Mouse (Mus musculus) layer of hippocampus, postnatal 25 days (tissue): ENCODE measurements around the gene Rbm5. TPM values are rescaled to one million over a fixed set of nuclear protein-coding genes. Genes with fewer than 3 reads are reported as not detected.

Source experiments
- DNase-seq, 2 experiments: peaks; one replicate each; pipeline ENCODE4 v3.0.0; 2022; ENCODE audit warnings: mixed read lengths in 2 of 2, low spot score in 1 of 2; ENCODE audit errors: extremely low spot score in 1 of 2
- total RNA-seq, 2 experiments: library from RNA; stranded (reverse); gene quantifications; 2 replicates each; pipeline ENCODE4 v1.2.3; 2021

Rbm5 gene
- total RNA-seq, 2 experiments from 2014 or later = 117 to 159 TPM

DNA sequence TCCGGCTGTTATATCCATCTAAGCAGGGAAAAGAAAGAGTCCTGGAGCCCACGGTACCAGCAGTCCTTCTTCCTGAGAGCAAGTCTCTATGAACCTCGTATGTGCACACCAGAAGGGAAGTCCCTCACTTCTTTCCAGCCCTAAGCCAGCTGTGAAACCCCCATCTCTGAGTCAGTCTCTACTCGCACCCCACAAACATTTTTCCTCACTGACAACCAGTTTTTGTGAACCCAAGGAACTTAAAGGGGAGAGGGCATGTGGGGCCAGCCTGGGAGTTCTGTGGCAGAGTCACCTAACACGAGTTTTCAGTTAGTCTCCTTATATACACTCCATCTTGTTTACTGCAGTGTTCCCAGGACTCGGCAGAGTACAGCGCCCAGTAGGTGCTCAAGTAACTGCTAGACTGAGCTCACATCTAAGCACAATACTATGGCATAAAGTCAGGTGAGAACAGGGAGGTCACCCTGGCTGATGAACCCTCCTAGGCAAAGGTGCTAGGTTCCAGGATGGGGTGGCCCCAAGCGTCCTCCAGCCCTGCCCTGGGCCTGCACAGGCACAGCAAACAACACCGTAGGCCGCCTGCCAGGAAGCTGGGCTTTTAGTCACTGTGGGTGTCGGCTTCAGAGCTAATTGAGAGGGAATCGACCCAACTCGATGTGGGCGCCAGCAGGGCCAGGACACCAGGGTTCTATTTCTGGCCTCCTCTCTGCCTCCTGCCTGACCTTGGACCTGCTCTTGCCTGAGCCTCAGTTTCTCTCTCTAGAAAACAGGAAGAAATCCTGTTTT, 67.3 kb downstream of the Rbm5 start:
- DNase-seq = peak in 1 of 2 experiments; percentile 43

DNA sequence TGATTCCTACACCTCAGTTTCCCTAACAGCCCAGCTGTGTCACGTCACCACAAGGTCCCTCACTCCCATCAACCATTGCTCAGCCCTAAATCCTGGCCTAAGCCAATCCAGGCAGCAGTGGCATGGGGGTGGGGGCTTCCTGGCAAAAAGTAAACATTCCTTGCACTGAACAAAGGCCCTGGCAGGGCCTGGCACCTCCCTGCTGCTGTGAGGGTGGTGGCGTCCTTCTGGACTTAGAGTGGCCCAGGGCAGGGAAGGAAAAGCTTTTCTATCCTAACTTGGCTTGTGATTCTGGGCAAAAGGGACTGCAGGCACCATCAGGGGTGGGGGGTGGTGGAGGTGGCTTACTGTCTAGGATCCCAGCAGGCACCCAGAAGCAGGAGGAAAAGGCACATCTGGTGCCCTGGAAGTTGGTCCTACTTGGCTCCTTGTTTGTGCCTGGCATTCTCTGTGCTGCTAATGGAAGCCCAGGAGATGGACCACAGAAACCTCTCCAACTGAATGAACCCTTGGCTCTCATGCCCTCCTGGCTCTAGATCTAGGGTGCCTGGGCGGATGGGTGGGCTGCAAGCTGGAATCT, 68.1 kb downstream of the Rbm5 start:
- no peak for DNase-seq

DNA sequence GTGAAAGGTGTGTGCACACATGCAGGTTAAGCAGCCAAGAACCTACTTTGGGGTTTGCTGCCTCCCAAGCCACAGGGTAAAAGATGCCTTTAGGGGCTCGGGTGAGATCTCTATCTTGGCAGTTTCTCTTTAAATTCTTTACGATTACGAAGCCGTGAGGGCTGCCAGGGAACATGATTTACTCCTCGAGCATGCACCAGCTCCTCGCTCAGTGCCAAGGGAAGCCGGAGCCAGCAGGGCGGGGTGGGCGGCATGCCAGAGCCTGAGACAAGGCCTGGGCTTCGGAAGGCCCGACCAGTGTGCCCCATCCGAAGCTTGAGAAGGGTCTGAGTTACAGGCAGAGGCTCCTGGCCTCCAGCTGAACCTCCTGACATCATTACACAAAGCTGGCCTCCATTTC, 69.2 kb downstream of the Rbm5 start:
- peak; percentile 46 to 58 for DNase-seq

DNA sequence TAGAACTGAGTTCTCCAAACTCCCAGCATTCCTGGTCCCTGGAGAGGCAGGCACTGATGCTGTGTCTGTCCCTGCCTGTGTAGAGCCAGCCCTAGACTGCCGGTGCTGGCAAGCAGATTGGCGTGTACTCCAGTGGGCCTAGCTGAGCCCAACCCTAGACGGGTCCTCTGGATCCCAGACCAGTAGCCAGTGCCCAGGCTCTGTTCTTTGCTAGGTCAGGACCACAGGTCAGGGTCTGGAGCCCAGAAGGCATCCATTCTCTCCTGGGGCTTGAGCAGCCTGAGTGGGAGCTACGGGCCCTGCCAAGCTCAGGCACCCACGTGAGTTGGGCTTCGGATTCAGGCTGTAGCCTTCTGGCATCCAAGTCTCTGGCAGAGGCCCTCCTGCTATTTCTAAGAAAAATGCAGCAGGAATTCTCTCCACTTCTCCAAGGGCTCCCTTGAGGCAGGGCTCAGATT, 70.7 kb downstream of the Rbm5 start:
- DNase-seq = peak in 1 of 2 experiments; percentile 33

DNA sequence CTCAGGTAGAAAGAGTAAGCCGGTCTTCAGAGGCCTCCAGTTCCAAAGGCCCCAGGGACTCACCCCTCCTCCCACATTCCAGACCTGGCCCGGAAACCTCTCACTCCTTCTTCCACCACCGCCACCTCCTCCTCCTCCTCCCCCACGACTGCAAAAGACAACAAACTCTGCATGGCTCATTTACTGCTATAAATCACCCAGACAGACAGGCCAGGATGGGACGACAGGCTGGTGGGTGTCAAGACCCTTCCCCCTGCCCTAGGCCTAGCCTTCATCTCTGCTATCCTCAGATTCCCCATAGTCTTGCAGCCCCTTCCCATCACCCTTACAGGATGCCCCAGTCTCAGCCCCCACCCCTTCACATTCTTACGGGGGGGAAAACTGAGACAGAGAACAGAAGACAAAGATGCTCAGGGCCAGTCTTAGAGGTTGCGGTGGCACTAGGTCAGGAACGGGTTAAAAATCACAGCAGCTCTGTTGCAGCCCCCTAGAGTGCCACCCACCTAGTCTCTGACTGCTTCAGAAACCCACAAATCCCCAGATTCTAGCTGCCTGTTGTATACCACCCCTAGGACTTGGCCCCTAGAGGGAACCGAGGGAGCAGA, 71.3 kb downstream of the Rbm5 start:
- DNase-seq = no peak

DNA sequence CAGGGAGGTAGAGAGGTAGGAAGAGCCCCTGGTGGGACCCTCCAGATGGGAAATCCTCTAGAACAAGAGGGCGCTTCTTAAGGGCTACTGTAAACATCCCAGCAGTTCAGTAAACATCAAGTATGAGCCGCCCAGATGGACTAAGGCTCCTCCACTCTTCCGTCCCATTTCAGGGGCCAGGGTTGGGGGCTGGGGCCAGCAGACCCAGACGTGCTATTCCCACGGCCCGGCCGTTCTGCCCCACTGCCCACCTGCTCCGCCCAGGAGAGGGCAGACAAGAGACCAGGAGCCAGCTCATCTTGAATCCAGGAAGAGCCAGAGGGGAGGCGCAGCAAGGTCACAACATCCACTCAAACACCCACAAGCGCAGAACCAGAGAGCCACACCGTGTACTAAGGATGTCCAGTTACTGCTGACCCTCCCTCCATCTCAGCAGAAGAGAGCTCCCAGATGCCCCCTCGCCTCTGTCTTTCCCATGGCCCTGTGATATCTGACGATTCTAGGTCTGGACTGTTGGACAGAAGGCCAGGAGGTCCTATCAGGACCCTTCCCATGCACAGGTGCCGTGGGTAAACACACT, 72.1 kb downstream of the Rbm5 start:
- DNase-seq = no peak

DNA sequence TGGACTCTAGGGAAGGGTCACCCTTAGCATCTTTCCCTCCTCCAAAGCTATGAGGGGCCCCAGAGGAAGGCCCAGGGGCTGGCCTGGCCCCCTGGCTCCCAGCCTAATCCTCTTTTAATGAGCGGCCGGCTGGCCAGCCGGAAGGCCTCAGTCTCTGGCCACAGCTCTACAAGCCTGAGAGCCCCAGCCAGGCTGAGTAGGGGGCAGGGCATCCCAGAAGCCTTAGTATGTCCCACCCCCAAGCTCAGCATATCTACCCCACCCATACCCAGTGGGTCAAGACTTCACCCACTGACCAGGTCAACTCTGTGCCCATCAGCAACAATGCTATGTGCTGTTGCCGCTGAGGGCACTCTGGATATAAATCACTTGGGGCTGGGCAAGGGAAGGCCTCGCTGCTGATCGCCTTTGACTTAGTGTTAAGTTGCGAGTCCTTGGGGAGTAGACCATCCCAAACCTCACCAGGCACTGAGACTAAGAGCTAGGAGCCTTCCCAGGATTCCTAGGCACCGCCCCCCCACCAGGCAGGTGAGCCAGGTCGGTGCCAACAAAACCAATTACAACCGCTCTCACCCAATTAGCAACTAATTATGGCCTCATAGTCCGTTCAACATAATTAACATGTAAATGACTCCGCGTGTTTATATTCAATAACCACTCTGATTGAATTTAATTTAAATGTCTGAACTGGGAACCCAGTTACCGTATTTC, 72.8 kb downstream of the Rbm5 start:
- no peak for DNase-seq

DNA sequence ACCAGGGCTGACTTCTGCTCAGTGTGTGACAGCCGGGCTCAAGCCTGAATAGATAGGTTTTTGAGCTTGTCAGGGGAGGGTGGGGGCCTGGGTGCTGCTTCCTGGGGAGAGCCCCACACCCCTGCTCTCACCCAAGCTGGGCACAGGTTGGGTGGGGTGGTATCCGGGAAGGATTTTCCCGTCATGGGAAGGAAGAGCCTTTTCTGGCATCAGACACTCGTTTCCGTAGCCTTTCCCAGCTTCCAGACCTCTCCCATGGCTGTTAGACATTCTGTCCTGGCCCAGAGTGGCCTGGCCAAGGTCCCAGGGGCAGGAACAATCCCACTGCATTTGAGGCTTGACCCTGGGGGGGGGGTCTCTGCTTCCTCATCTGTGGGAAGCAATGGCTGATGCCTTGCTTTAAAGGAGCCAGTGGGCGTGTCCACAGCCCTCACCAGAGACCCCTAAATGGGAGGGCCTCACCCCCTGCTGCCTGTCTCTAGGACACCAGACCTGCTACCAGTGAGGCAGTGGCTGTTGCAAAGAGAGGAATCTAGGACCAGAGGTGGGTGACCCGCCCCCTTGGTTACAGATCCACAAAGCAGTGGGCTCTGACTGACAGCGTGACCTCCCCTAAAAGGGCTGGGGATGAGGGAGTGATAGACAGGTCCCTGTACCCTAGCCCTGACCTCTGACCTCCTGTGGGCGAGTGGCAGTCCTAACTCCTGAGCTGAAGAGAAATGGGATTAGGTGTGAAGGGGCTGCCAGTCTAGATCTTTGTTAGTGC, 73.8 kb downstream of the Rbm5 start:
- DNase-seq = no peak

DNA sequence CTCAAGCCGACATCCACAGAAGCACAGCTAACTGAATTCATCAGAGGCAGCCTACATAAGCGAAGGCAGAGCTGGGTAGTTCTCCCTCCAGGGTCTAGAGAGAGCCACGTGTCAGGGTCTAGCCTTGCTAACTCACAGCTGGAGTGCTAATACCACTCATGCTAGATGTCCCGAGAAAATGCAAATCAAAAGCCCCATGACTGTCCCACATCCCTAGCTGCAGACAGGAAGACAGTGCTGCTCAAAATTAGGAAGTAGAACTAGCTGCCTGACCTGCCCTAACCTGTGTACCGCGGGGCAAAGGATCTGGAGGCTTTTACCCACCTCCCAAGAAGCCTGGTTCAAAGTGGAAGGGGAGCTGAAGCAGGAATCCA, 74.7 kb downstream of the Rbm5 start:
- DNase-seq = no peak

DNA sequence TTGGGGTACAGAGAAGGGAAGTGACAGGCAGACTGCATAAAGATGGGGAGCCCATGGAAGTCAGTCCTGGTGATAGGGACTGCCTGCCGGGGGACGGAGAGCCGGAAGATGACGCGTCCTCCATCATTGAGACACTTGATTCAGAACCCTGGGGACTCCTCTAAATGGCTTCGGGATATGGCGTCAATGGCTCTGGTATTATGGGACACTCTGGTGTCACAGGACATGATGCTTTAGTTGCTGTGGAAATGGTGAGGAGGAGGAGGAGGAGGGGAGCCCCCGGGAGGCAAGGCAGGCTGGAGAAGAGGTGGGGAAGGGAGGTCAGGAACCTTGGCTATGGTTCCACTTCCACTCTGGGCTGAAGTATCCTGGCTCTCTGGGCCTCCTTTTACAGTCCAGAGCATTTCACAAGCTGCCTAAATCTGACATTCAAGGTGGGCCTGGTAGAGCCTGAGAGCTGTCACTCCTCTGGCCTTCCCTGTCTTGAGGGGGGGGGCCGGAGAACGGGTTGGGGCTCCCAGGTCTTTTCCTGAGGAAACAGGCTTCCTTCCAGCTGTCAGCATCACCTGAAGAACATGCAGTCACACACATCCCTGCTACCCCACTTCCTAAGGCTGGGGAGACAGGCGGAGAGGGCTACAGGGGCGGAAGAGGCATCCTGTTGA, 75.2 kb downstream of the Rbm5 start:
- no peak for DNase-seq

DNA sequence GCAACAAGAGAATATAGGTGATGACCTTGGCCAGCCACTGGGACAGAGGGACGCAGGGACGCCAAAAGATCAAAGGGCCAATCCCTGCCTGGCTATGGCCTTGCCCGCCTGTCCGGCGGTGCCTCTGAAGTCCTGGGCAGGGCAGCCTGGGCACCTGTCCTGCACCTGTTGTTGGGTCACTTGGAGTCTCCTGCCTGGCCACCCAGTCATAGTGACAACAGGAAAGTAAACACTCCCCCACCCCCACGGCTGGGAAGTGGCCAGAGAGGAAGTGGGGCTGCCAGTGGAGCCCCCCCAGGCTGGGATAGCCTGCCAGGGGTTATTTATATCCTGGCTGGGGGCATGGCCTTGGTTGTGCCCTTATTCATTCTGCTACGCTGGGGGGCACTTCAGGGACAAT, 76.2 kb downstream of the Rbm5 start:
- DNase-seq = no peak

DNA sequence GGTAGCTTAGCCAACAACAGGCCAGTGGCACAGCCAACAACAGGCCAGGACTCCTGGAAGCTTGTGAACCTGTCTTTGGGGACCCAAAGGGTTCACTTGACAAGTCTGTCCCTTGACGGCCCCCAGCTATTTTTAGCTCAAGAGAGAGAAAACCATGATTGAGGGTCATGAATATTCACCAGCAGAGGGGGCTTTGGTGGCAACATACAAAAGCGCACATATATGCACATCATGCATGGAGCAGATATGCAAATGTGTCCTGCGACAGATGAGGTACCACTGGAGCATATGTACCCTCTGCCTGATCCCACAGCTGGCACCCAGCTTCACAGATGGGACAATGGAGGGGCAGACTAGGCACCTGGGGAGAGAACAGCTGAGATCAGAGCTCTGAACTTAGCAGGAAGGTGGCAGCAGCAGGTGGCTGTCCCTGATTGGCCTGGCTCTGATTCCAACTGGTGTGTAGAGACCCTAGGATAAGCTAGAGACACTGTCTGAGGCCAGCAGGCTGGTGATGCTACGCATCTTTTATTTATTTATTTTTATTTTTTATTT, 77.3 kb downstream of the Rbm5 start:
- DNase-seq = no peak

DNA sequence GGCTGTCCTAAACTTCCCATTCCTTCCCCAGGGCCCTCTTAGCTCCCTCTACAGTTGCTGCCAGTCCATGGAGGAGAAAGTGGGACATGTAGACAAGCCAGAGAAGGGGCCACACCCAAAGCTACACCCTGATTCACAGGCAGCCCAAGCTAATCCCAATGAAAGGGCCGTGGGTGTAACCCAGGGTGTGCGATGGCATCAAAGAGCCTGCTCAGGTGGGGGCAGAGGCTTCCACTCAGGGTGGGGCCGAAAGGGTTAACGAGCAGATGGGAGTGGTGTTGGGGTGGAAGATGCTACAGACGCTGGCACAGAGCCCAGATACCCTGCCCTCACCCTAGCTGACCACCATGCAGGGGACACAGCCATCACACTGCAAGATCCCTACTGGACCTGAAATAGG, 78.0 kb downstream of the Rbm5 start:
- DNase-seq = no peak

DNA sequence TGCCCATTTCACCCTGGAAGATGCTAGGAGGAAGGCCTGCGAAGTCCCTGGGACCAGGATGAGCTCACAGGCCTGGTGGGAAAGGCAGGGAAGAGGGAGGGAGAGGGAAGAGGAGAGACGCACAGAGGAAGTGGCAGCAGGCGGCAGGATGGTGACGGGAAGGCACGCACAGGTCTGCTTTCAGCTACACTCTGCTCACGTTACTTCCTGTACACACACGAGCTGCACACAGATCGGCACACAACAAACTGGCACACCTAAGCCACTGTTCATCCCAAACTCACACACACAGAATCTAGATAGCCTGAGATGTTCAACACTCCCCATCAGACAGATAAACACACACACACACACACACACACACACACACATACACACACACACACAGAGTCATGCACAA, 80.4 kb downstream of the Rbm5 start:
- no peak for DNase-seq

Other genes starting within 250 kb of the Rbm5 start
- gene Tmem115, start 237.1 kb downstream of the Rbm5 start, total RNA-seq = 10 to 100 TPM; 38.1 to 41.0 TPM
- gene Cyb561d2, start 228.8 kb downstream of the Rbm5 start, total RNA-seq = 10 to 100 TPM; 16.4 to 18.5 TPM
- gene Nprl2, start 228.8 kb downstream of the Rbm5 start, total RNA-seq = 10 to 100 TPM; 42.4 to 44.9 TPM
- 1 to 10 TPM; 4.7 to 5.2 TPM for gene Zmynd10, start 223.7 kb downstream of the Rbm5 start, total RNA-seq
- 10 to 100 TPM; 16.1 to 16.3 TPM for gene Rassf1, start 219.4 kb downstream of the Rbm5 start, total RNA-seq
- gene Tusc2, start 207.7 kb downstream of the Rbm5 start, total RNA-seq = 10 to 100 TPM; 71.1 to 76.0 TPM
- gene Hyal2, start 203.1 kb downstream of the Rbm5 start, total RNA-seq = 10 to 100 TPM; 13.2 to 17.8 TPM
- gene Hyal1, start 194.1 kb downstream of the Rbm5 start, total RNA-seq = 1 to 10 TPM; 6.4 to 8.0 TPM
- 10 to 100 TPM; 11.3 to 13.3 TPM for gene Naa80, start 192.1 kb downstream of the Rbm5 start, total RNA-seq
- 1 to 10 TPM; 1.4 to 1.9 TPM for gene Hyal3, start 190.2 kb downstream of the Rbm5 start, total RNA-seq
- 10 to 100 TPM; 11.8 to 16.8 TPM for gene Ifrd2, start 183.4 kb downstream of the Rbm5 start, total RNA-seq
- gene Sema3b, start 161.8 kb downstream of the Rbm5 start, total RNA-seq = 1 to 10 TPM; 2.2 to 2.7 TPM
- 100 to 1,000 TPM; 208 to 223 TPM for gene Gnai2, start 135.6 kb downstream of the Rbm5 start, total RNA-seq
- gene Slc38a3, start 101.5 kb downstream of the Rbm5 start, total RNA-seq = 10 to 100 TPM; 57.8 to 66.2 TPM
- gene Gnat1, start 91.3 kb downstream of the Rbm5 start, total RNA-seq = not detected
- gene Sema3f, start 60.5 kb downstream of the Rbm5 start, total RNA-seq = 1 to 10 TPM; 2.9 to 4.2 TPM
- 10 to 100 TPM; 52.3 to 59.6 TPM for gene Rbm6, start 102.2 kb upstream of the Rbm5 start, total RNA-seq
- 10 to 100 TPM; 24.4 to 25.1 TPM for gene Mon1a, start 117.2 kb upstream of the Rbm5 start, total RNA-seq
- 1 to 10 TPM; 1.6 to 2.6 TPM for gene Mst1r, start 135.9 kb upstream of the Rbm5 start, total RNA-seq
- gene Actl11, start 157.5 kb upstream of the Rbm5 start, total RNA-seq = not detected
- 100 to 1,000 TPM; 509 to 559 TPM for gene Camkv, start 164.7 kb upstream of the Rbm5 start, total RNA-seq
- 10 to 100 TPM; 17.2 to 19.1 TPM for gene Traip, start 179.1 kb upstream of the Rbm5 start, total RNA-seq
- gene Uba7, start 204.5 kb upstream of the Rbm5 start, total RNA-seq = 1 to 10 TPM; 3.8 to 5.2 TPM
- 1 to 10 TPM; 1.0 to 1.4 TPM for gene Gm20661, start 212.1 kb upstream of the Rbm5 start, total RNA-seq
- 10 to 100 TPM; 12.0 to 13.6 TPM for gene Inka1, start 214.9 kb upstream of the Rbm5 start, total RNA-seq
- 1 to 10 TPM; 3.3 to 5.3 TPM for gene Cdhr4, start 221.5 kb upstream of the Rbm5 start, total RNA-seq
- 1 to 10 TPM in 1 of 2 experiments, not detected in 1; 3.5 TPM for gene Gm20662, start 225.4 kb upstream of the Rbm5 start, total RNA-seq
- gene Ip6k1, start 231.5 kb upstream of the Rbm5 start, total RNA-seq = 100 to 1,000 TPM; 220 to 228 TPM